Mouse (Mus musculus): ENCODE measurements at regions not wholly inside any gene's neighbourhood (a gene's known extent, or its start where the extent isn't known, plus 50 kb on each side); places are given as distances from the start of the nearest gene placed in this dataset.
A peak's percentile ranks its signal among the peaks of the same experiment; 100 is the strongest.

GRCm38 (mm10) chr3:139947247-139947646, 741.8 kb downstream of the Stpg2 start:
- no peak overlapping the region for H3K27ac ChIP-seq (ENCODE audit: control insufficient read depth, low read depth, low read length)
- DNase-seq (ENCODE audit: low read depth, low spot score), result no peak
- no peak for TF ChIP-seq JUND (IDR thresholded peaks at IDR 0.05; ENCODE audit: low read depth, low read length)
- TF ChIP-seq ETS1 (IDR thresholded peaks at IDR 0.05; ENCODE audit: low read depth, low read length), result no peak
- no peak for TF ChIP-seq SMC3 (IDR thresholded peaks at IDR 0.05; ENCODE audit: low read depth, low read length)
- no peak for TF ChIP-seq UBTF (IDR thresholded peaks at IDR 0.05; ENCODE audit: borderline replicate concordance, insufficient read depth, low read depth, low read length)
- no peak for TF ChIP-seq POLR2AphosphoS2 (IDR thresholded peaks at IDR 0.05; ENCODE audit: low read length)
- TF ChIP-seq HCFC1 (IDR thresholded peaks at IDR 0.05; ENCODE audit: low read depth, low read length), result no peak
- no peak for TF ChIP-seq RCOR1 (IDR thresholded peaks at IDR 0.05; ENCODE audit: low read depth, low read length)
- no peak for TF ChIP-seq ZC3H11A (IDR thresholded peaks at IDR 0.05; ENCODE audit: low read depth, low read length)
- TF ChIP-seq POLR2AphosphoS5 (IDR thresholded peaks at IDR 0.05; ENCODE audit: borderline replicate concordance, low read depth, low read length), result no peak
- TF ChIP-seq USF1 (IDR thresholded peaks at IDR 0.05; ENCODE audit: low read depth, low read length), result no peak
- no peak for TF ChIP-seq EP300 (IDR thresholded peaks at IDR 0.05; ENCODE audit: low read depth in 1 of 2, low read length in 2 of 2)
- no peak for TF ChIP-seq CHD1 (IDR thresholded peaks at IDR 0.05; ENCODE audit: low read depth, low read length)
- no peak for TF ChIP-seq SIN3A (IDR thresholded peaks at IDR 0.05; ENCODE audit: low read length)
- no peak for TF ChIP-seq CHD2 (IDR thresholded peaks at IDR 0.05; ENCODE audit: low read length)
- TF ChIP-seq TCF12 (IDR thresholded peaks at IDR 0.05; ENCODE audit: low read depth, low read length), result no peak
- no peak for TF ChIP-seq CTCF (IDR thresholded peaks at IDR 0.05 in 2 of 3, conservative IDR thresholded peaks at IDR 0.05 in 1 of 3; ENCODE audit: control insufficient read depth in 1 of 3, insufficient read depth in 1 of 3, low read depth in 2 of 3, low read length in 3 of 3, poor library complexity in 1 of 3, severe bottlenecking in 1 of 3)
- no peak for TF ChIP-seq ZNF384 (IDR thresholded peaks at IDR 0.05; ENCODE audit: low read depth, low read length)
- TF ChIP-seq BHLHE40 (IDR thresholded peaks at IDR 0.05; ENCODE audit: borderline replicate concordance, low read depth, low read length), result no peak
- TF ChIP-seq TBP (IDR thresholded peaks at IDR 0.05; ENCODE audit: low read depth, low read length), result no peak

DNA sequence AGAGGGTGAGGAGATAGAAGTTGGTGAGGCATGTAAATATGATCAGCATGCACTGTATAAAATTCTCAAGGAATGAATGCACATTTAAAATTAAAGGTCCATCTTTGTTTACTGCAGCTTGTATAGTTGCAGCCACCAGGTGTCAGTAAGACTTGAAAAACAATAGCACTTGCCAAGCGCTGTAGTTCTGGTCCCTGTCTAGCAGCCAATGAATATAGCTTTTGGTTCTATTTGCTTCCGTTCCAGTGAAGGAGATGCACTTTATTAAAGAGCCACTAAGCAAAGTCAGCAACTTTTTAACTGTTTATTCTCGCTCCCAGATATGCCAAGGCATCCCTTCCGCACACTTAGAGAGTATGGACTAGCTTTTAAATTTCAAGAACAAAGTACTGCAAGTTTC, 743.6 kb downstream of the Stpg2 start:
- DNase-seq (ENCODE audit: low read depth, low spot score), result peak; percentile 21
- no peak overlapping the region for H3K4me3 ChIP-seq (ENCODE audit: control insufficient read depth in 1 of 2, insufficient read depth in 1 of 2, low read depth in 2 of 2, low read length in 2 of 2)
- no peak overlapping the region for H3K27ac ChIP-seq (ENCODE audit: control insufficient read depth, low read depth, low read length)
- no peaks in the 10 kb centered on the region for H3K36me3 ChIP-seq (ENCODE audit: control insufficient read depth in 1 of 2, insufficient read depth in 2 of 2, low read length in 2 of 2)
- H3K27me3 ChIP-seq (ENCODE audit: control insufficient read depth in 1 of 2, insufficient read depth in 2 of 2, low read length in 2 of 2), result no peaks in the 10 kb centered on the region
- TF ChIP-seq SMC3 (IDR thresholded peaks at IDR 0.05; ENCODE audit: low read depth, low read length) (peak; percentile 62), RAD21 (IDR thresholded peaks at IDR 0.05; ENCODE audit: low read depth, low read length) (peak; percentile 48), NELFE (IDR thresholded peaks at IDR 0.05; ENCODE audit: low read depth, low read length) (no peak), BHLHE40 (IDR thresholded peaks at IDR 0.05; ENCODE audit: borderline replicate concordance, low read depth, low read length) (no peak), RCOR1 (IDR thresholded peaks at IDR 0.05; ENCODE audit: low read depth, low read length) (no peak), ZC3H11A (IDR thresholded peaks at IDR 0.05; ENCODE audit: low read depth, low read length) (peak; percentile 45; the same call in 1 of the 2 replicates), GATA1 (IDR thresholded peaks at IDR 0.05; ENCODE audit: low read depth, low read length) (no peak), MAFK (IDR thresholded peaks at IDR 0.05; ENCODE audit: borderline replicate concordance, low read depth, low read length) (no peak), CHD2 (IDR thresholded peaks at IDR 0.05; ENCODE audit: low read length) (no peak), CTCF (IDR thresholded peaks at IDR 0.05 in 2 of 3, conservative IDR thresholded peaks at IDR 0.05 in 1 of 3; ENCODE audit: control insufficient read depth in 1 of 3, insufficient read depth in 1 of 3, low read depth in 2 of 3, low read length in 3 of 3, poor library complexity in 1 of 3, severe bottlenecking in 1 of 3) (peak in 1 of 3 experiments; percentile 44; a peak in 2 of 6 replicates), EP300 (IDR thresholded peaks at IDR 0.05; ENCODE audit: low read depth in 1 of 2, low read length in 2 of 2) (no peak), ZKSCAN1 (IDR thresholded peaks at IDR 0.05; ENCODE audit: low read depth, low read length) (no peak), CHD1 (IDR thresholded peaks at IDR 0.05; ENCODE audit: low read depth, low read length) (no peak), USF2 (IDR thresholded peaks at IDR 0.05; ENCODE audit: borderline replicate concordance in 1 of 2, insufficient read depth in 1 of 2, low read depth in 1 of 2, low read length in 2 of 2) (no peak), MYC (IDR thresholded peaks at IDR 0.05; ENCODE audit: low read depth, low read length) (no peak)
- no peaks in the 10 kb centered on the region for H3K79me2 ChIP-seq (ENCODE audit: control insufficient read depth, insufficient read depth, low read length, poor library complexity)
- H3K4me1 ChIP-seq (ENCODE audit: control insufficient read depth in 1 of 2, insufficient read depth in 2 of 2, low read length in 2 of 2), result no peaks in the 10 kb centered on the region
- H3K9ac ChIP-seq (ENCODE audit: control insufficient read depth, low read depth, low read length, poor library complexity, severe bottlenecking), result no peak overlapping the region
- H3K9me3 ChIP-seq (replicated peaks; ENCODE audit: insufficient read depth, low read length), result no peaks in the 10 kb centered on the region

More at GRCm38 (mm10) chr3:139947247-139947646, 741.8 kb downstream of the Stpg2 start:
- no peaks in the 10 kb centered on the region for H3K4me1 ChIP-seq (ENCODE audit: control insufficient read depth in 1 of 2, insufficient read depth in 2 of 2, low read length in 2 of 2)
- no peaks in the 10 kb centered on the region for H3K27me3 ChIP-seq (ENCODE audit: control insufficient read depth in 1 of 2, insufficient read depth in 2 of 2, low read length in 2 of 2)
- H3K36me3 ChIP-seq (ENCODE audit: control insufficient read depth in 1 of 2, insufficient read depth in 2 of 2, low read length in 2 of 2), result no peaks in the 10 kb centered on the region
- H3K9ac ChIP-seq (ENCODE audit: control insufficient read depth, low read depth, low read length, poor library complexity, severe bottlenecking), result no peak overlapping the region
- no peak overlapping the region for H3K4me3 ChIP-seq (ENCODE audit: control insufficient read depth in 1 of 2, insufficient read depth in 1 of 2, low read depth in 2 of 2, low read length in 2 of 2)
- H3K79me2 ChIP-seq (ENCODE audit: control insufficient read depth, insufficient read depth, low read length, poor library complexity), result no peaks in the 10 kb centered on the region
- no peaks in the 10 kb centered on the region for H3K9me3 ChIP-seq (replicated peaks; ENCODE audit: insufficient read depth, low read length)

All from MEL (cell line).